Mouse (Mus musculus) liver, embryonic 15.5 days (tissue): ENCODE measurements around the gene Cdh13. TPM values are rescaled to one million over a fixed set of nuclear protein-coding genes. Genes with fewer than 3 reads are reported as not detected.

Experiments
- ATAC-seq: fragments of 200-750 bp; cut with Nextera tagmentation; 2 replicates; pipeline ENCODE4 v1.8.0; 2017; ENCODE audit warnings: moderate number of reproducible peaks, mild to moderate bottlenecking, moderate library complexity; ENCODE audit not compliant: insufficient read depth
- H3K27ac ChIP-seq: fragments of 300-500 bp; sonication (generic); replicated peaks from 2 replicates; pipeline ENCODE4 v1.5.1; 2015; ENCODE audit warnings: mild to moderate bottlenecking, inconsistent platforms
- H3K27me3 ChIP-seq: fragments of 300-500 bp; sonication (generic); 2 replicates; pipeline ENCODE4 v1.6.1; 2015; ENCODE audit warnings: mild to moderate bottlenecking, inconsistent platforms
- H3K36me3 ChIP-seq: fragments of 300-500 bp; sonication (generic); replicated peaks from 2 replicates; pipeline ENCODE4 v1.6.1; 2015; ENCODE audit warnings: moderate library complexity, mild to moderate bottlenecking, inconsistent platforms
- H3K4me1 ChIP-seq: fragments of 300-500 bp; sonication (generic); replicated peaks from 2 replicates; pipeline ENCODE4 v1.6.1; 2015; ENCODE audit warnings: inconsistent platforms
- H3K4me2 ChIP-seq: fragments of 300-500 bp; sonication (generic); 2 replicates; pipeline ENCODE4 v1.6.1; 2015; ENCODE audit warnings: moderate library complexity, mild to moderate bottlenecking, inconsistent platforms
- H3K4me3 ChIP-seq: fragments of 300-500 bp; sonication (generic); replicated peaks from 2 replicates; pipeline ENCODE4 v1.5.1; 2015; ENCODE audit warnings: mild to moderate bottlenecking, inconsistent platforms
- H3K9ac ChIP-seq: fragments of 300-500 bp; sonication (generic); 2 replicates; pipeline ENCODE4 v1.6.1; 2015; ENCODE audit warnings: moderate library complexity, mild to moderate bottlenecking, inconsistent platforms
- H3K9me3 ChIP-seq: fragments of 300-500 bp; sonication (generic); replicated peaks from 2 replicates; pipeline ENCODE4 v1.6.1; 2016; ENCODE audit warnings: inconsistent platforms
- WGBS: fragments of 180-500 bp; shearing (Covaris S2); methylation state at CpG from one replicate; pipeline ENCODE4 v1.1.7; 2015; ENCODE audit warnings: mixed read lengths; ENCODE audit not compliant: insufficient replicate concordance; 5-methylcytosine and 5-hydroxymethylcytosine counted together
- polyA plus RNA-seq: library from polyadenylated mRNA; unstranded; fragments of >200 nt; fragmentation: Nextera tagmentation; extraction: Ambion mirVana; gene quantifications from 2 replicates; pipeline ENCODE4 v1.2.1, GENCODE M21; 2015

The Cdh13 gene
- polyA plus RNA-seq, 1 experiment from 2014 or later = 0.56 TPM

DNA sequence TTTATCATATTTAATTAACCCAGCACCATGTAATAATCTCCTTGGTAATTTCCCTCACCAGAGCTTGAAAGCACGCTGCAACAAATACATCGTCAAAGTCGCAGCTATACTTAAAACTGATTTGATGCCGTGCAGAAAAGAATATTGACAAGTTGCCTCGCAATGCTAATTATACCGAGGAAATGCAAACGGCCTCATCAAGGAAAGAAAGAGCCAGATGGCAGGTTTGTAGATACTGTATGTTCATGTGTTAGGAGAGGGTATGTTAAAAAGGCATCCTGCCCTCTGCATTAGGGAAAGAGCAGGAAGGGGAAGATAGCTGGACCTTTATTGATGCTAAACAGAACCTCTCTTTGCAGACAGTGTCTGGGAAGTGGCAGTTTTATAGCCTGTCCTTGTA lies 132.1 kb downstream of the Cdh13 start:
- ATAC-seq = no peak
- Histone ChIP-seq H3K4me3 (no peak overlapping the region), H3K9ac (no peak overlapping the region), H3K4me2 (no peak overlapping the region), H3K9me3 (peaks cover 3% of the 10 kb centered on the region; the same call in 1 of the 2 replicates), H3K36me3 (no peaks in the 10 kb centered on the region), H3K27ac (no peak overlapping the region), H3K27me3 (no peaks in the 10 kb centered on the region), H3K4me1 (no peaks in the 10 kb centered on the region)
- 67% methylated on average over 7 of the region's 7 CpGs for WGBS

DNA sequence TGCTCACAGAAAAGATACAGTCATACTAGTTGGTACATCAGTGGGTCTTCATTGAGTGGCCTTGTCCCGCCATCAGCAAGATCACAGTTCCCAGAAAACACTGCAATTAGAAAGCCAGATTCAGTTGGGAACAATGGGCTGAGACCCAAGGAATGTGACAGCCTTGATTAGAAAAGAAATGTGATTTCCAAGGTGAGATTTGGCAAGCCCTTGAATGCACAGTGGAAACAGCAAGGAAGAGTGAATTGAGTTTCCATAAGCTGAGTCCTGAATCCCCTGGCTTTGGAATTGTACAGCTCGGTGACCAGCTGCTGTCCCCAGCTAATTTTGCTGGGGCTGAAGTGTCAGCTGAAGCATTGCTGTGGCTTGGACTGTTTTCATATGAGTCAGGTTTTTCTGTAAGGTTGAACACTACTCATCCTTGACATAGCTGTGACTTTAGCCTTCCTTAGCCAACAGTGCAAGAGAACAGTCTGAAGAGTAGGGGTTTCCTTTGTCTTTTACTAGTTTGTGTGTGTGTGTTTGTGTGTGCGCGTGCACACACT lies 133.3 kb downstream of the Cdh13 start:
- no peak overlapping the region for H3K27ac ChIP-seq
- WGBS = 70% methylated on average over 4 of the region's 4 CpGs
- H3K9me3 ChIP-seq = no peaks in the 10 kb centered on the region; the same call in 1 of the 2 replicates
- H3K4me3 ChIP-seq = no peak overlapping the region
- H3K9ac ChIP-seq = no peak overlapping the region
- H3K27me3 ChIP-seq = no peaks in the 10 kb centered on the region
- no peak overlapping the region for H3K4me2 ChIP-seq
- no peaks in the 10 kb centered on the region for H3K4me1 ChIP-seq
- no peak for ATAC-seq
- H3K36me3 ChIP-seq = no peaks in the 10 kb centered on the region

DNA sequence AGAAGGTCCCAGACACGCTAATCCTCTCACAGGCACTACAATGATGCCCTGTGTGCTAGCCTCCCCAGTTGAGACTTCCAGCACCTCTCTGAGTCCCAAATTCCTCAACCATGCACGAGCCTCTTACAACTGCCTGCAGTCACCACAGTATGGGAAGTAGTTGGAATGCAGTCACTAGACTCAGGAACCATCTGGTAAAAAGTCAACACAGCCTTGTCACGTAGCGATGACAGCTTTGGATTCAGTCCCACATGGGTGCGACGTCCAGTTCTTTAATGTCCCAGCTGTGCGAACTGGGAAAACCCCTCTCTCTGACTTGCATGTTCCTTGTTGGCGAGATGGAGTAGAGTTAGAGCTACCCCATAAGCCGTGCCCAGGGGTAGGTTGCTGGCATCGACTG lies 139.1 kb downstream of the Cdh13 start:
- H3K4me1 ChIP-seq = no peaks in the 10 kb centered on the region
- ATAC-seq = no peak
- no peak overlapping the region for H3K4me2 ChIP-seq
- WGBS = 69% methylated on average over 10 of the region's 10 CpGs
- H3K9ac ChIP-seq = no peak overlapping the region
- no peak overlapping the region for H3K27ac ChIP-seq
- no peaks in the 10 kb centered on the region for H3K27me3 ChIP-seq
- no peaks in the 10 kb centered on the region for H3K9me3 ChIP-seq
- no peak overlapping the region for H3K4me3 ChIP-seq
- H3K36me3 ChIP-seq = no peaks in the 10 kb centered on the region

DNA sequence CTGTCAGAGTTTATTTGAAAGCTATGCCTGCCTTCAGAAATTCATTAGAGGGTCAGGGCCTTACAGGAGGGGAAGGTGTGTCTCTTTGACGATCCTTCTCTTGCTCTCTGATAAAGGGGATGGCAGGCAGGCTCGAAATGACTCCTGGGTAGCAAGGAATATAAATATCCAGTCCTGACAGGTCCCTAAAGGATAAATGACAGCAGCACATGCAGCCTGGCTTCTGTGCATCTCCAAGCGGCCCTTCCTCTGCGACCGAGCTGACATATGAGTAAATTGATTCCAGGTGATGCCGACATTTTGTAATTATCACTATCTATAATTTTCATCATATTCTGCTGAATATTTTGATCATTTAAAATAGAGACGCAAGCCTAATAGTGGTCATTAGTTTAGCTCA lies 145.4 kb downstream of the Cdh13 start:
- Histone ChIP-seq H3K27me3 (no peaks in the 10 kb centered on the region), H3K9ac (no peak overlapping the region), H3K4me1 (no peaks in the 10 kb centered on the region), H3K36me3 (no peaks in the 10 kb centered on the region), H3K9me3 (no peaks in the 10 kb centered on the region), H3K27ac (no peak overlapping the region), H3K4me3 (no peak overlapping the region), H3K4me2 (no peak overlapping the region)
- WGBS = 71% methylated on average over 7 of the region's 7 CpGs
- no peak for ATAC-seq

DNA sequence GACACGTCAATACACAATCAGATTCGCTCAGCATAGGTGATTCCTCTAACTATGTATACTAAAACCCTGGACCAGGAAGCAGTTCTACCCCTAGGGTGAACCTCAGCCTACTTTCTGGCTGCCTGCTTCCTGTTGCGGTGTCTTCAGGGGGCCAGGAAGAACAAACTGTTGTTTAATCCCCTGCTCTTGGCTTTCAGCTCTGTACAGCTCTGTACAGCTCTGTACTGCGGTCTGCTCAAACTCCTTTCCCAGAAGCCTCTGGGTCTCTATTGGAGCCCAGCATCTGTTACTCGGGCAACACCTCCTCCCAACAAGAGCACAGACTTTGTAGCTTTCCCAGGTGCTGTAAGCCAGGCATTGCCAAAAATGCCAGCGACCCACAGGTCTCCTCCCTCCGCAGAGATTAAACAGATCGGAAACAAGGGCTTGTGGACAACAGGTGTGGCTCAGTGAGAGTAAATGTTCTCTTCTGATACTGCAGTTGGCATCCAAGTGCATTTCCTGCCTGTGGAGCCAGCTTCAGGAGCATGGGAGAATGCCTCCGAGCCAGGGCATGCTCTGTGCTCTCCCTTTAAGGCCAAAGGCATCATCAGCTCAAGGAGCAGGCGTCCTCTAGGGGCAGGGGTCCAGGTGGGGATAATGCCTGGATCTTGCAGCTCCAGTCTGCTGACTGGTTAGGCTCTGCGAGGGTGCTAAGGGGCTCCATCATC lies 148.4 kb downstream of the Cdh13 start:
- no peak overlapping the region for H3K27ac ChIP-seq
- no peaks in the 10 kb centered on the region for H3K27me3 ChIP-seq
- 50% methylated on average over 11 of the region's 11 CpGs for WGBS
- no peak overlapping the region for H3K9ac ChIP-seq
- ATAC-seq = no peak
- no peak overlapping the region for H3K4me3 ChIP-seq
- H3K4me2 ChIP-seq = no peak overlapping the region
- no peaks in the 10 kb centered on the region for H3K9me3 ChIP-seq
- no peaks in the 10 kb centered on the region for H3K4me1 ChIP-seq
- H3K36me3 ChIP-seq = no peaks in the 10 kb centered on the region

DNA sequence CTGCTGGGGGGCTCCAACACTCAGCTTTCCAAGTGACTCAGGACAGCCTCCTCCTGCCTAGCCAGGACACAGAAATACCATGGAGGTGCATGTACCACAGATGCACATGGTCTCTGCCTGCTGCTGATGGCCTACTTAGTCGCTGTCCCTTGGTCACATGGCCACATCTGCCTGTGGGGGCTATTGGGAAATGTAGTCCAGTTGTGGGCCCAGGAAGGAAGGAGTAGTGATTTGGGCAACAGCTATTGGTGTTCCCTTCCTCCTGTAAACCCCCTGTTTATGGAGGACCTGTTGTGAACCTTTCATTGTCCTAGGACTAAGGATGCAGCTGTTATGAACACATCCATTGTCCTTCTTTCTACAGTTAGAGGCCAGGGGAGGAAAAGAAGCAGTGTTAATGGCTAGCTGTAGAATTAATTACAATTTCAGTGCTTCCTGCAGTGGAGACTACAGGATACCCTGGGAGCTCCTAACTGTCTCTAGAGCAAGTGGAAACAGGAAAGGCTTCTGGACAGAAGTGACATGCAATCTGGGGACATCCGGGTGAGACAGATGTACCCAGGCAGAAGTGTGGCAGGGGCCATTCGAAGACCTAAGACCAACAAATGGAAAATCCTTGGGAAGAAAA lies 150.1 kb downstream of the Cdh13 start:
- no peaks in the 10 kb centered on the region for H3K27me3 ChIP-seq
- H3K4me3 ChIP-seq = no peak overlapping the region
- no peak overlapping the region for H3K27ac ChIP-seq
- H3K4me1 ChIP-seq = no peaks in the 10 kb centered on the region
- no peak overlapping the region for H3K9ac ChIP-seq
- H3K9me3 ChIP-seq = no peaks in the 10 kb centered on the region
- no peaks in the 10 kb centered on the region for H3K36me3 ChIP-seq
- no peak overlapping the region for H3K4me2 ChIP-seq
- ATAC-seq = no peak
- WGBS = 49% methylated on average over 3 of the region's 3 CpGs

DNA sequence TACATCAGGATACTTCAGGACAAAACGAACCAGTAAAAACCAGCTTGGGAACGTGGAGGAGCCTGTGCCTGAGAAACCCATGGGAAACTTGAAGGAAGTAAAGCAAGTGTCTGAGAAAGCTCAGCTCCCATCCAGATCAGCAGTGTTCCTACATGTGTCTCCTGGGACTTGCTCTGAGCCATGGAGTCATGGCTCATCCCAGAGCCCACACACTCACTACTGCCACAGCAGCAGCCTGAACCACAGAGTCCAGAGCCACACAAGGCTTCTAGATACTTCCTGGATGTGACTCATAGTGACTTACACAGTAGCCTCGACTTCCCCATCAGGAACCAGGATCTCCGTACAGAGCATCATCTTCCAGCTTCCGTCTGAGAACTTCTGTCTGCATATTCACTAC lies 153.2 kb downstream of the Cdh13 start:
- Histone ChIP-seq H3K9me3 (0 out of 2 replicates have a peak, but pooled peaks cover 2% of the 10 kb centered on the region), H3K4me1 (no peaks in the 10 kb centered on the region), H3K27me3 (no peaks in the 10 kb centered on the region), H3K4me2 (no peak overlapping the region), H3K4me3 (no peak overlapping the region), H3K27ac (no peak overlapping the region), H3K9ac (no peak overlapping the region), H3K36me3 (no peaks in the 10 kb centered on the region)
- ATAC-seq = no peak
- 46% methylated on average over 5 of the region's 5 CpGs for WGBS

DNA sequence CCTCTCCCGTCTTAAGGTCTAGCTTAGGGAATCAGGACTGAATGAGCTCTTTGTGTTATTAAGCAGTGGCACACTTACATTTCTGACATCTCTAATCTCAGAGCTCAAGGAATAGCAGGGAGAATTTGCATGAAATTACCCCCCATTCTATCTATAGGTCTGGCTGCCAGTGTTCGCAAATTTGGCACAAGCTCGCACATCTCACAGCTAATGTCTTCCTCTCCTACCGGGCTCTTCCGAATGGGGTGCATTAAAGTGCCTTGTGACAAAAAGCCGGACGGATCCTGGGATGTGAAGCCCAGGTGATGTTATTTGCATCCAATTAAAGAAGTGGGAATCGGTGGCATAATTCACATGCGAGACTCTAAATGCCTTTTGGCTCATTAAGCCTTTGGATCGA lies 153.6 kb downstream of the Cdh13 start:
- no peak overlapping the region for H3K4me3 ChIP-seq
- 76% methylated on average over 10 of the region's 10 CpGs for WGBS
- ATAC-seq = no peak

DNA sequence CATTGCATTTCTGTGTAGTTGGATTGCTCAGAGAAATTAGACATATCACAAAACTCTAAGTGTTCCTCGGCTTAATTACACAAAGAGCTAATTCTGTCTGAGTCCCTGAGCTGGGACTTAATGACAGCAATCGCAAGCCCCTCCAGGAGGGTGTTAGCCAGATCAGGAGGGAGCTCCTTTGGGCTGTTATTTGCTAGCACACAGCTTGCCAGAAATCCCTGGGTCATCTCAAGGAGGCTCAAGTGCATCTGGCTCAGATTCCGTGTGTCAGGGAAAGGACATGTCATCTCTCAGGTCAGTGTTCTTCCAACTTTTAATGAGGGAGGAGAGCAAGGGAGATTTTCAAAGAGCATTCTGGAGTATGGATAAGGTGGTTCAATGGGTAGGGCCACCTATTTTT lies 154.3 kb downstream of the Cdh13 start:
- H3K9me3 ChIP-seq = 0 out of 2 replicates have a peak, but pooled peaks cover 4% of the 10 kb centered on the region
- no peak overlapping the region for H3K9ac ChIP-seq
- H3K36me3 ChIP-seq = no peaks in the 10 kb centered on the region
- H3K4me3 ChIP-seq = no peak overlapping the region
- WGBS = 62% methylated on average over 3 of the region's 3 CpGs
- no peak overlapping the region for H3K27ac ChIP-seq
- no peak for ATAC-seq
- H3K4me2 ChIP-seq = no peak overlapping the region
- no peaks in the 10 kb centered on the region for H3K27me3 ChIP-seq
- H3K4me1 ChIP-seq = no peaks in the 10 kb centered on the region

More for the DNA sequence above, 153.6 kb downstream of the Cdh13 start:
- Histone ChIP-seq H3K27ac (no peak overlapping the region), H3K27me3 (no peaks in the 10 kb centered on the region), H3K4me2 (no peak overlapping the region), H3K9me3 (0 out of 2 replicates have a peak, but pooled peaks cover 4% of the 10 kb centered on the region), H3K4me1 (no peaks in the 10 kb centered on the region), H3K9ac (no peak overlapping the region), H3K36me3 (no peaks in the 10 kb centered on the region)

DNA sequence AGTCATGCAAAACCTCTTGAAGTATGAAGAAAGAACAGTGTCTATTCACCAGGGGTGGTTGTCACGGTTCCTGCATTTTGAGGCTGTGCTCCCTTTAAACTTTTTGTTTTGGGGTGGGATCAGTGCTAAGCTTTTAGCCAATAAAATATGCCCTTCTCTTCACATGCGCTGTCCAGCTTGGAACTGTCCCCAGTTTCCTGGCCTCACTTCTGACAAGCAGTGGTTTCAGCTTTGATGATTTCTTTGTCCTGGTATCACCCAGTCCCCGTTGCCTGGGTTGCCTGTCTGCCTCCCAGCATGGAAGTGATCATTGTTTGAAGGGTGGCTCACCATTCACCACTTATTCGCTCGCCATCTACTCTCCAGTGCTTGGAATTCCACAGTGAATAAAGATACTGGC lies 156.3 kb downstream of the Cdh13 start:
- Histone ChIP-seq H3K4me1 (no peaks in the 10 kb centered on the region), H3K9me3 (0 out of 2 replicates have a peak, but pooled peaks cover 4% of the 10 kb centered on the region), H3K9ac (no peak overlapping the region), H3K27ac (no peak overlapping the region), H3K36me3 (no peaks in the 10 kb centered on the region), H3K4me2 (no peak overlapping the region), H3K27me3 (no peaks in the 10 kb centered on the region), H3K4me3 (no peak overlapping the region)
- ATAC-seq = no peak
- 57% methylated on average over 5 of the region's 5 CpGs for WGBS

DNA sequence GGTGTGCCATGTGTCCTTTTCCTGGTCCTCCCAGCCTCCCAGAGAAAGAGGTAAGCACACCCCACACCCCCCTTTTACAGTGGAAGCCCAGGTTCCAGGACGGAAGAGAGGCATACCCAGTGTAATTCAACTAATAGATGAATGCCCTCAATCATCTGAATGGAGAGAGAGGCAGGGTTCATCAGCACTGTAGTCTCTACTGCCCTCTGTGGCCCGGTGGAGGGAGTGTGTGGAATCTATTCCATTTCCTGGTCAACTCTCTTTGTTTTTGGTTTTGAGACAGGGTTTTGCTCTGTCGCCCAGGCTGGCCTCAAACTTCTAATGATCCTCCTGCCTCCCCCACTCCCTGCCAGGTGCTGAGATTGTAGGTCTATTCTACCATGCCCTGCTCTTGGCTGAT lies 159.8 kb downstream of the Cdh13 start:
- no peak overlapping the region for H3K27ac ChIP-seq
- no peak overlapping the region for H3K4me2 ChIP-seq
- H3K4me1 ChIP-seq = no peaks in the 10 kb centered on the region
- 37% methylated on average over 3 of the region's 3 CpGs for WGBS
- H3K9me3 ChIP-seq = 0 out of 2 replicates have a peak, but pooled peaks cover 4% of the 10 kb centered on the region
- H3K27me3 ChIP-seq = no peaks in the 10 kb centered on the region
- no peak for ATAC-seq
- H3K4me3 ChIP-seq = no peak overlapping the region
- no peak overlapping the region for H3K9ac ChIP-seq
- H3K36me3 ChIP-seq = no peaks in the 10 kb centered on the region
